Mouse (Mus musculus) cortical plate, adult 2 months (tissue): ENCODE data around the gene Mydgf.

Source experiments
- CTCF ChIP-seq: fragments of 200-500 bp; IDR thresholded peaks from 2 replicates; pipeline ENCODE4 v1.5.1; 2011; ENCODE audit warnings: mild to moderate bottlenecking, control low read depth, low read length; ENCODE audit not compliant: insufficient read depth; ENCODE audit errors: extremely low read depth
- POLR2A ChIP-seq: fragments of 200-500 bp; IDR thresholded peaks from 2 replicates; pipeline ENCODE4 v1.6.1; 2011; ENCODE audit warnings: mild to moderate bottlenecking, low read length, control low read depth; ENCODE audit not compliant: insufficient read depth; ENCODE audit errors: extremely low read depth

DNA sequence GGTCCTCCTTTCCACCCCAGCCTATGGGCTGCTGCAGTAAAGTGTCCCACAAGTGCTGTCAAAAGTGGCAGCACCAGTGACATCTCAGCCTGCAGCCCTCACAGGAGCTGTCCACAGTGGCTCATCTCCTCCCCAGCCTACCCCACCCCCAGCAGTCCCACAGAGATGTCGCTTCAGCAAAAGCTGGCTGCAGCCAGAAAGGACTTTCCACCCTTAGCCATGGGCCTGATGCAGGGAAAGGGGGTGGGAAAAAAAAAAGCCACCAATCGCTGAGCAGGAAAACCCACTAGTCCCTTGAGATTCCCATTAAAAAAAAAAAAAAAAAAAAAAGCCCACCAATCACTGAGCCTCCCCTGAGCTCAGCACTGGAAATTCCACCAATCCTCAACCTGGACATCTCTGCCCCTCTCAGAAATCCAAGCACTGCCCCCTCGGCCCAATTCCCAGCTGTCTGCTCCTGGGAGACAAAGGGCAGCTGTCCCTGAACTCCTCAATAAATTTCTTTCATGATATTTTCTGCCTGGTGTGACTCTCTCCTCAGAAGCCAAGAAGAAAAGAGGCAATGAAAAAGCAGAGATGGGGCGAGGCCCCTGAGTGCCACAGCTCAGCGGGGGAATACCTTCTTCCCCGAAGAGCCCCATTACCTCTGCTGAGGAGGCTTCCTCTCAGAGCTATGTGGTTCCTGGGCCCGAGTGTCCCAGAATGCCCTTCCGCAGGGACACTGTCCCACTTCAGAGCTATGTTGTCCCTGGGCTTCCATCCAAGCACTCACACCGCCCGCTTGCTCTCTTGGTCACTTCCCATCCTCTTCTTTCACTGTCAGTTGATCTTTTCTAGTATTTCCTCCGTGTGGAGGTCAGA, 1.8 kb upstream of the Mydgf start:
- TF ChIP-seq CTCF: no peak
- peak; percentile 25; the same call in 1 of the 2 replicates for TF ChIP-seq POLR2A
